Comparison of ENCODE assay signal across 35 mouse cellular contexts in genomic region chr2:127911579-127911978, GRCm38 (mm10).
"Had no signal": no experiment of that assay in that cellular context is flagged by ENCODE, and none has a peak within 500 bp of the region (broad histone marks: within the 10 kb centered on the region; RNA-seq: fewer than 3 reads in every experiment).

No protein-coding gene starts in this region.

- H3K9me3 ChIP-seq: heart, embryonic 10.5 days; heart, embryonic 12.5 days; heart, embryonic 13.5 days; heart, embryonic 15.5 days; hindbrain, embryonic 10.5 days; hindbrain, embryonic 13.5 days; hindbrain, embryonic 15.5 days; intestine, embryonic 15.5 days; kidney, embryonic 15.5 days had no signal

- H3K4me3 ChIP-seq: heart, embryonic 10.5 days; heart, embryonic 12.5 days; heart, embryonic 13.5 days; heart, embryonic 15.5 days; hindbrain, embryonic 10.5 days; hindbrain, embryonic 13.5 days; hindbrain, embryonic 15.5 days; intestine, embryonic 15.5 days; kidney, embryonic 15.5 days; layer of hippocampus, adult 2 months; left cerebral cortex, adult 2 months had no signal

- DNase-seq: heart, postnatal 10 days; heart, postnatal 14 days; heart, postnatal 36 days; heart, postnatal 4 days; kidney, adult 11 months; kidney, adult 18-20 months; kidney, adult 2 months; kidney, adult 8-10 months; kidney, adult 9 months; kidney, postnatal 10 days; kidney, postnatal 14 days; kidney, postnatal 25 days; kidney, postnatal 36 days; kidney, postnatal 4 days; layer of hippocampus, adult 9-11 months; layer of hippocampus, postnatal 36 days had no signal

- H3K27me3 ChIP-seq: hindbrain, embryonic 15.5 days; intestine, embryonic 15.5 days; kidney, embryonic 15.5 days had no signal

- ATAC-seq: hindbrain, embryonic 16.5 days; hindbrain, postnatal 0 days; inflammation-experienced regulatory T-cells, adult 6 months; intestine, embryonic 15.5 days; intestine, embryonic 16.5 days; intestine, postnatal 0 days had no signal

- H3K27ac ChIP-seq: heart, embryonic 10.5 days; heart, embryonic 13.5 days; heart, embryonic 15.5 days; hindbrain, embryonic 10.5 days; hindbrain, embryonic 13.5 days; hindbrain, embryonic 14.5 days; hindbrain, embryonic 15.5 days; hindbrain, postnatal 0 days; intestine, embryonic 15.5 days; kidney, embryonic 15.5 days; kidney, postnatal 0 days; layer of hippocampus, adult 2 months; left cerebral cortex, adult 2 months had no signal

- H3K36me3 ChIP-seq: heart, embryonic 10.5 days; heart, embryonic 12.5 days; heart, embryonic 13.5 days; heart, embryonic 15.5 days; hindbrain, embryonic 10.5 days; hindbrain, embryonic 13.5 days; hindbrain, embryonic 15.5 days; intestine, embryonic 15.5 days; kidney, embryonic 15.5 days had no signal

- H3K4me1 ChIP-seq: hindbrain, embryonic 15.5 days had no signal

- H3K4me2 ChIP-seq: heart, embryonic 11.5 days; heart, embryonic 12.5 days; heart, embryonic 13.5 days; heart, embryonic 15.5 days; hindbrain, embryonic 13.5 days; hindbrain, embryonic 14.5 days; hindbrain, embryonic 15.5 days; intestine, embryonic 15.5 days; kidney, embryonic 15.5 days had no signal

- H3K9ac ChIP-seq: heart, embryonic 12.5 days; heart, embryonic 13.5 days; heart, embryonic 15.5 days; hindbrain, embryonic 13.5 days; hindbrain, embryonic 14.5 days; hindbrain, embryonic 15.5 days; intestine, embryonic 15.5 days; kidney, embryonic 15.5 days had no signal
